Mouse (Mus musculus) retina, embryonic 14.5 days (tissue): ENCODE measurements around the gene Gsap.
"Not testable (repeated sequence)": the region's sequence is repeated elsewhere in the genome, so short reads cannot be mapped to it uniquely, and the experiment has no call there.

ENCODE experiments used
- DNase-seq: peaks from one replicate; pipeline ENCODE4 v3.0.0-alpha.2; 2015; ENCODE audit warnings: low spot score

Gene Gsap

DNA sequence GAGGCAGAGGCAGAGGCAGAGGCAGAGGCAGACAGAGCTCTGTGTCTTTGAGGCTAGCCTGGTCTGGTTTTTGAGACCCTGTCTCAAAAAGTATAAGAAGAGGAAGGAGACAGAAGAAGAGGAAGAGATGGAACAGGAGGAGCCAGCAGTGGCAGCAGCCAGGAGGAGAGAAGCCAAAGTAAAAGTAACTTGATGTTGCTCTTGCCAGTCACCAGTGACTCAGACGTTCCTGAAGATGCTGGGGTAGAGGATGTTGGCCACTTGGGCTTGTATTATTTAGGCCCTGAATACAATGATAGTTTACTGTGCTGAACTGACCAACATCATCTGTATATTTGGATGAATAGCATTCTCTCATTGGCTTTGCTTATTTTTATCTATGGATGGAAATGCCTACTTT is 142.5 kb downstream of the Gsap start:
- no peak for DNase-seq

DNA sequence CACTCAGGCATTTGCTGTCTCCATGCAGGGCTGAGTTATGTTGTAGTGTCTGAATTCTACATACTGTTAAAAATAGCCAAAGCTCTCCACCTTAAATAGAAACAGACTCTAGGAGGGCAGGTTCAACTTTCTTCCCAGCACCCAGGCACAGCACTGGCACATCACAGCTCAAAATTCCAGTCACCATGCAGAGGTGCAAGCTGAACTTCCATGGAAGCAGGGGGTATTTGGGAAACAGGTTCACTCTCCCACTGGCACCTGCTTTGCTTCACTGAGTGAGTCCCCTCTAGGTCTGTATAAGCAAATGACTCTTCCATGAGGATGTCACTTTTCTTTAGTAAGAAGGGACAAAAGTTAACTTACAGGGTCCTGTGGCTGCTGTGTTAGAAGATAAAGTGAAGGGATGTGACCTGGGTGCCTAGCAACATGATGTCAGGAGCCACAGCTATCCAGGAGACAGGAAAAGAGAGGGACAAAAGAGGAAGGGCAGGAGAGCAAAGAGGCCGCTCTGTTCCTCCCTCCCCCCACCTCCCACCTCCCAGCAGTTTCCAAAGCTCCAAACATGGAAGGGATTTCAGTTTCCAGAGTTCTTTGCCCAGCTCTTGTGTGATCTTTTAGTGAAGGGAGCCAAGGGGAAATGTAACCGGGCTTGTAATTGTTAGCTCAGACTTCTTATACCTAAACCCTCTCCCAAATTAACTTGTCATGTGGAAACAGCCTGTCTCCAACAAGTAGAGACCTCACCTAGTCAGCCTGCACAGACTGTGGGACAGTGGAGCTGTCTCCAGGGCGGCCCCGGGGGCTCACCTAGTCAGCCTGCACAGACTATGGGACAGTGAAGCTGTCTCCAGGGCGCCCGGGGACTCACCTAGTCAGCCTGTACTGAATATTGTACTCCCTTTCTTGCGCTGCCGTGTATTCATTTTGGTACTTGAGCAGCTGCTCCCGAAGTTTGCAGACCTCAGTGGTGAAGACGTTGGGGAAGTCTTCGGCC is 143.9 kb downstream of the Gsap start:
- no peak for DNase-seq

- no peak for DNase-seq
Measured at GRCm38 (mm10) chr5:21331656-21332055, 145.6 kb downstream of the Gsap start.

DNA sequence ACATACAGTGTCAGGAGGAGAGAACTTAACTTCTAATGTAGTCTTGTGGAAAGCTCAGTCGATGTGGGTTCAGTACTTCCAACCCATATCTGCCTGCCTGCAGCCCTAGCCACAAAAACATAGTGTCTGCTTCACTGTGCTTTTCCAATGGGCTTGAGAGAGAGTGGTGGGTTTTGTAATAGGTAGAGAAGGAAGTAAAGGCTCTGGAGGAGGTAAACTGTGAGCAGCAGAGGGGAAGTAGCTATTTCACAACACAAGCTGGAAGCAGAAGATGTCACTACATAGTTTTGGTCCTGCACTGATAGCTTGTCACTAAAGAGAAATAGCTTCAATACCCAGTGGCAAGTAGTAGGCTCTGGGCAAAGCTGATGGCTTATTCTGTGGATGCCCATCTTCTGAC is 146.1 kb downstream of the Gsap start:
- no peak for DNase-seq

GRCm38 (mm10) chr5:21342265-21342664 is 156.2 kb downstream of the Gsap start:
- DNase-seq = not testable (repeated sequence)

- no peak for DNase-seq
Measured at GRCm38 (mm10) chr5:21348366-21348765, 162.3 kb downstream of the Gsap start.

DNA sequence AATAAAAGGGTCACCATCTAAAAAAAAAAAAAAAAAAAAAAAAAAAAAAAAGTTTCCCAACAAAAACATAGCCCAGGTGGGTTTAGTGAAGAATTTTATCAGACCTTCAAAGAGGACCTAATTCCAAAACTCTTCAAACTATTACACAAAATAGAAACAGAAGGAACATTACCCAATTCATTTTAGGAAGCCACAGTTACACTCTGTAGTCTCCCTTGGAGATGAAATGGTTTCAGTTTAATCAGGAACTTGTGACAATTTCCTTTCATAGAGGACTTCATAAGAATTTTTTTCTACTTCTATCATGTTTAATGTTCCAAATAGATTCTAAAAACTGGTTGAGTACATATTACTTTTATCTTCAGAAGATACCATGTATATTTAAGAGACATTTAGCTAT is 165.6 kb downstream of the Gsap start:
- no peak for DNase-seq

GRCm38 (mm10) chr5:21358648-21359047 is 172.6 kb downstream of the Gsap start:
- no peak for DNase-seq

GRCm38 (mm10) chr5:21363343-21363742 is 177.3 kb downstream of the Gsap start:
- no peak for DNase-seq
